Mouse (Mus musculus): Measurements from ENCODE around the gene Npy4r. TPM values are rescaled to one million over a fixed set of nuclear protein-coding genes. Genes with fewer than 3 reads are reported as not detected.
A peak's percentile ranks its signal among the peaks of the same experiment; 100 is the strongest.

Gene Npy4r
- polyA plus RNA-seq, 1 experiment from 2014 or later, result 0.13 TPM

DNA sequence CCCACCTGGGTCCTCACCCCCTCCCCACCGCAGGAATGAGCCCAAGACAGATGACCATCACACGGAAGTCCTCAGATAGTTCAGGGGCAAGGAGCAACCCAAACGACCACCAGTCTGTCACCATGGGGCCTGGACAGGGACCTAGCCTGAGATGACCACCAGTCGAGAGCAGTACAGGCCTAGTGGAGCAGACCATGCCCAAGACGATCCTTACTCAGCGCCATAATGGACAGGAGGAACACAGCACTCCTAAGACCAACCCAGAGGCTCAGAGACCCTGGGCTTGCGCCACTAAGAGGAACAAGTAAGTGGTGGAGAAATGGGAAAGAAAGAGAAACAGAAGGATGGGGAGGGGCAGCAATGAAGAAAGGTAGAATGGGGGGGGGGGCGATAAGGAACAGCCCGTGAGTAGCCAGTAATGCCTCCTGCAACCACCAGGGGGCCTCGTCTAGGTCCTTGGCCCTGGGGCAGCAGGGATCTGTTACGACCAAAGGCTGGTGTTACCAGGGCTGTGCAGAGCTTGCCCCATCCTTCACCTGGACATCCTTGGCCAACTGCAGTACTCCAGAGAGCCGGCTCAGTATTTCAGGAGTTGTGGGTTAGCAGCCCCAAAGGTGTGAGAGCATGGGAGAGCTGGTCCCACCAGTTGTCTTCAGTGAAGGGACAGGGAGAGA, 45.8 kb downstream of the Npy4r start:
- Histone ChIP-seq H3K36me3 (ENCODE audit: control insufficient read depth, insufficient read depth, low read length) (no peaks in the 10 kb centered on the region), H3K9ac (replicated peaks; ENCODE audit: low read length) (no peak overlapping the region), H3K27me3 (ENCODE audit: control insufficient read depth, insufficient read depth, low read length) (no peaks in the 10 kb centered on the region), H3K4me1 (ENCODE audit: control insufficient read depth, insufficient read depth, low read length) (no peaks in the 10 kb centered on the region), H3K9me3 (ENCODE audit: control insufficient read depth, low read length) (no peaks in the 10 kb centered on the region), H3K27ac (replicated peaks; ENCODE audit: low read depth, low read length) (no peak overlapping the region), H3K4me2 (ENCODE audit: low read length) (no peak overlapping the region), H3K4me3 (replicated peaks; ENCODE audit: low read depth, low read length) (no peak overlapping the region)
- ATAC-seq (ENCODE audit: low FRiP score, low TSS enrichment) (no peak), DNase-seq (peak; percentile 8)
- 60% methylated on average over 12 of the region's 12 CpGs for WGBS

DNA sequence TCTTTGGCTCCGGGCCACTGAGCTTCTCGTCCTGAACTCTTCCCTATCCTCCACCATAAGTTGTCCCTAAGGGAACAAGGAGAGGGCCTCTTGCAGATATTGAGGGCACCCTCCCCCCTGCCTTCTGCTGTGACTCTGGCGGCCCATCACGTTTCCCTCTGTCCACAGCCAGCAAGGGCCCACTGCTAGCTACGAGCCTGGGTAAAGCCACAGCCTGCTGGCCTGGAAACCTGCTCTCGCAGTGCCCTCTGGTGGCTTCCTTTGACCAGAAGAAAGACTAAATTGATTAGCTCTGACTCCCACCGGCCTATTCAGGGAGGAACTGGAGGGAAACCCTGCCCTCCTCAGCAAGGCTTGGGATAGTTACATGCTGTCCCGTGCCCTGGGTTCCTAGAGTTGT, 47.4 kb downstream of the Npy4r start:
- no peaks in the 10 kb centered on the region for H3K9me3 ChIP-seq (ENCODE audit: control insufficient read depth, low read length)
- H3K4me3 ChIP-seq (replicated peaks; ENCODE audit: low read depth, low read length), result no peak overlapping the region
- no peaks in the 10 kb centered on the region for H3K4me1 ChIP-seq (ENCODE audit: control insufficient read depth, insufficient read depth, low read length)
- H3K27ac ChIP-seq (replicated peaks; ENCODE audit: low read depth, low read length), result no peak overlapping the region
- no peak overlapping the region for H3K4me2 ChIP-seq (ENCODE audit: low read length)
- 26% methylated on average over 8 of the region's 8 CpGs for WGBS
- H3K27me3 ChIP-seq (ENCODE audit: control insufficient read depth, insufficient read depth, low read length), result no peaks in the 10 kb centered on the region
- ATAC-seq (ENCODE audit: low FRiP score, low TSS enrichment) (no peak), DNase-seq (peak; percentile 75)
- no peak overlapping the region for H3K9ac ChIP-seq (replicated peaks; ENCODE audit: low read length)
- no peaks in the 10 kb centered on the region for H3K36me3 ChIP-seq (ENCODE audit: control insufficient read depth, insufficient read depth, low read length)

DNA sequence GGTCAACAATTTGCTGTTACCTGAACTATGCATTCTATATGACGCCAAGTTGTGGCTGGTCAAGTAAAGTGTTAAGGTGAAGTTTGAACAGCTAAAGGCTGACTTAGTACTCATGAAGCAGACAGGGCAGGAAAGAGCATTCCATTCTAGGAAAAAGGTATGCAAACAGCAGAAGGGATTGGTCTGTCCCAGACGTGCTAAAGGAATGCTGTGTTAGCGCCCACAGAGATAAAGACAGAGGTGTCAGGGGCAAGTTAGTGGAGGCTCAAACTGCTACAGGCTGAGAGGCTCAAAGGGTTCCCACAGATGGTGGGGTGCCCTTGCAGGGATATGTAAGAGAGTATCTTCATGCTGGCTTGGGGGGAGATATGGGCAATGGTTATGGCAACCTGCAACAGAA, 48.4 kb downstream of the Npy4r start:
- H3K4me2 ChIP-seq (ENCODE audit: low read length), result no peak overlapping the region
- 89% methylated on average over 3 of the region's 3 CpGs for WGBS
- H3K4me3 ChIP-seq (replicated peaks; ENCODE audit: low read depth, low read length), result no peak overlapping the region
- no peaks in the 10 kb centered on the region for H3K27me3 ChIP-seq (ENCODE audit: control insufficient read depth, insufficient read depth, low read length)
- H3K9ac ChIP-seq (replicated peaks; ENCODE audit: low read length), result no peak overlapping the region
- H3K9me3 ChIP-seq (ENCODE audit: control insufficient read depth, low read length), result no peaks in the 10 kb centered on the region
- H3K27ac ChIP-seq (replicated peaks; ENCODE audit: low read depth, low read length), result no peak overlapping the region
- no peaks in the 10 kb centered on the region for H3K4me1 ChIP-seq (ENCODE audit: control insufficient read depth, insufficient read depth, low read length)
- no peaks in the 10 kb centered on the region for H3K36me3 ChIP-seq (ENCODE audit: control insufficient read depth, insufficient read depth, low read length)
- ATAC-seq (ENCODE audit: low FRiP score, low TSS enrichment) (no peak), DNase-seq (no peak)

DNA sequence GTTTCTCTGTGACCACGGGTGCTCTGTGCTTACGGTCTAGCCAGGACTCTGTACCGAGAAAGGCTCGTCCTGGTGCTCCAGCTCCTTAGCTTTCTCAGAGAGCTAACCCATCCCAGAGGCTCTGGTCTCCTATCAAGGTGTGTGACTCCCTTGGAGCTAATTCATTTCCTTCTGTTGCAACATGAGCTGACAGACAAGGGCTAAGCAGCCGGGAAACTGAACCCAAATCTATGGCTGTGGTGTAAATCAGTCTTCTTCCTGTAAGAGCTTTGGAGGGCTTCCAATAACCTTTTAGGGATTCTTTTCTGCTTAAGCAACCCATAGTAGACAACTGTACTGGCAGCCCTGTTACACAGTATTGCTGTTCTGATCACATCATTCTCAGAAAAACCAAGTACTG, 49.7 kb downstream of the Npy4r start, which contains the start of gene A630023A22Rik:
A630023A22Rik (minus strand) TSS at position 154 of the 400 bp plus-strand sequence.
- H3K36me3 ChIP-seq (ENCODE audit: control insufficient read depth, insufficient read depth, low read length), result no peaks in the 10 kb centered on the region
- DNase-seq, result no peak
- no peaks in the 10 kb centered on the region for H3K4me1 ChIP-seq (ENCODE audit: control insufficient read depth, insufficient read depth, low read length)
- WGBS, result 88% methylated on average over 5 of the region's 5 CpGs
- ATAC-seq (ENCODE audit: low FRiP score, low TSS enrichment), result no peak
- no peak within 1 kb of the TSS for H3K27ac ChIP-seq (replicated peaks; ENCODE audit: low read depth, low read length)
- no peak within 1 kb of the TSS for H3K4me2 ChIP-seq (ENCODE audit: low read length)
- H3K9ac ChIP-seq (replicated peaks; ENCODE audit: low read length), result no peak within 1 kb of the TSS
- no peaks in the 10 kb centered on the region for H3K27me3 ChIP-seq (ENCODE audit: control insufficient read depth, insufficient read depth, low read length)
- H3K4me3 ChIP-seq (replicated peaks; ENCODE audit: low read depth, low read length), result no peak within 1 kb of the TSS
- H3K9me3 ChIP-seq (ENCODE audit: control insufficient read depth, low read length), result no peaks in the 10 kb centered on the region

DNA sequence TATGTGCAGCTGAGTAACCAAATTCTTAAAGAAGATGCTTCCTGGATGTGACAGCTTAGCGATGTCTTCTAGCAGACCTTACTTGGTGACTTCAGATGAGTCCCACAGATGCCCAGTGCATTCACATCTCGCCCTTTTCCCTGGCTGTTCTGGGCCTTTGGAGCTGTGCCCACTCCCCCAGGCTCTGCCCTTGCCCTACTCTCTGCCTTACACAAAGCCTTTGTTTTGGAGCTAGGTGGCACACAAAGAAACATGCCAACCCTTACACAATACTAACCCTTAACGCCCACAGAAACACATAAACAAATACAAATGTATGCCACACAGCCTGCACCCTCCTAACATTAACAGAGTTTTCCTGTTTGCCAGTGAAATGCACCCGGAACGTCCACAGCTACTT, 56.1 kb downstream of the Npy4r start:
- ATAC-seq (ENCODE audit: low FRiP score, low TSS enrichment), result no peak
- Histone ChIP-seq H3K4me1 (ENCODE audit: control insufficient read depth, insufficient read depth, low read length) (no peaks in the 10 kb centered on the region), H3K27me3 (ENCODE audit: control insufficient read depth, insufficient read depth, low read length) (no peaks in the 10 kb centered on the region), H3K27ac (replicated peaks; ENCODE audit: low read depth, low read length) (no peak overlapping the region), H3K4me2 (ENCODE audit: low read length) (no peak overlapping the region), H3K4me3 (replicated peaks; ENCODE audit: low read depth, low read length) (no peak overlapping the region), H3K36me3 (ENCODE audit: control insufficient read depth, insufficient read depth, low read length) (no peaks in the 10 kb centered on the region), H3K9ac (replicated peaks; ENCODE audit: low read length) (no peak overlapping the region), H3K9me3 (ENCODE audit: control insufficient read depth, low read length) (no peaks in the 10 kb centered on the region)
- DNase-seq, result no peak
- WGBS, result 85% methylated on average over 5 of the region's 5 CpGs

Other genes starting within 250 kb of the Npy4r start
- gene Gdf10, start 228.9 kb downstream of the Npy4r start, polyA plus RNA-seq (2014; fragmentation: Nextera tagmentation; extraction: Ambion mirVana), result 4.9 and 5.5 TPM in 2 replicates
- gene Gdf2, start 211.4 kb downstream of the Npy4r start, polyA plus RNA-seq (2014; fragmentation: Nextera tagmentation; extraction: Ambion mirVana), result not detected in 2 replicates
- gene Rbp3, start 198.5 kb downstream of the Npy4r start, polyA plus RNA-seq (2014; fragmentation: Nextera tagmentation; extraction: Ambion mirVana), result not detected in 2 replicates
- 1.3 and 1.8 TPM in 2 replicates for gene Zfp488, start 173.7 kb downstream of the Npy4r start, polyA plus RNA-seq (2014; fragmentation: Nextera tagmentation; extraction: Ambion mirVana)
- gene Gm30083, start 137.3 kb downstream of the Npy4r start, polyA plus RNA-seq (2014; fragmentation: Nextera tagmentation; extraction: Ambion mirVana), result not detected in 2 replicates
- gene Gm5460, start 135.7 kb downstream of the Npy4r start, polyA plus RNA-seq (2014; fragmentation: Nextera tagmentation; extraction: Ambion mirVana), result not detected in 2 replicates
- not detected in 2 replicates for gene Antxrl, start 99.8 kb downstream of the Npy4r start, polyA plus RNA-seq (2014; fragmentation: Nextera tagmentation; extraction: Ambion mirVana)
- gene Anxa8, start 66.5 kb downstream of the Npy4r start, polyA plus RNA-seq (2014; fragmentation: Nextera tagmentation; extraction: Ambion mirVana), result not detected in 2 replicates
- gene A630023A22Rik, start 49.7 kb downstream of the Npy4r start, polyA plus RNA-seq (2014; fragmentation: Nextera tagmentation; extraction: Ambion mirVana), result not detected in 2 replicates
- gene Gprin2, start 49.2 kb upstream of the Npy4r start, polyA plus RNA-seq (2014; fragmentation: Nextera tagmentation; extraction: Ambion mirVana), result 5.7 and 6.8 TPM in 2 replicates
- 0.28 and 0.42 TPM in 2 replicates for gene Syt15, start 67.1 kb upstream of the Npy4r start, polyA plus RNA-seq (2014; fragmentation: Nextera tagmentation; extraction: Ambion mirVana)
- gene Shld2, start 158.0 kb upstream of the Npy4r start, polyA plus RNA-seq (2014; fragmentation: Nextera tagmentation; extraction: Ambion mirVana), result 6.5 and 8.1 TPM in 2 replicates
- 95.7 and 109 TPM in 2 replicates for gene Glud1, start 158.2 kb upstream of the Npy4r start, polyA plus RNA-seq (2014; fragmentation: Nextera tagmentation; extraction: Ambion mirVana)
- not detected in 2 replicates for gene Fam25c, start 202.9 kb upstream of the Npy4r start, polyA plus RNA-seq (2014; fragmentation: Nextera tagmentation; extraction: Ambion mirVana)
- 55.8 and 59.8 TPM in 2 replicates for gene Sncg, start 222.3 kb upstream of the Npy4r start, polyA plus RNA-seq (2014; fragmentation: Nextera tagmentation; extraction: Ambion mirVana)
- 1.8 and 4.2 TPM in 2 replicates for gene Mmrn2, start 223.0 kb upstream of the Npy4r start, polyA plus RNA-seq (2014; fragmentation: Nextera tagmentation; extraction: Ambion mirVana)